Mouse (Mus musculus): ENCODE data around the gene Srr. TPM values are rescaled to one million over a fixed set of nuclear protein-coding genes. Genes with fewer than 3 reads are reported as not detected.

Srr gene
- total and polyA plus RNA-seq, 2 experiments from 2014 or later = 36.4 to 41.8 TPM

- TF ChIP-seq CTCF (IDR thresholded peaks at IDR 0.05; ENCODE audit: low read depth) = no peak
- 1% methylated on average over 9 of the region's 9 CpGs for WGBS
- Histone ChIP-seq H3K27ac (peak overlapping the region; percentile 78), H3K4me1 (ENCODE audit: insufficient read depth, low read length) (peaks cover 13% of the 10 kb centered on the region), H3K27me3 (ENCODE audit: insufficient read depth, low read length) (no peaks in the 10 kb centered on the region), H3K4me2 (ENCODE audit: low read depth, low read length) (peak overlapping the region; percentile 44), H3K36me3 (ENCODE audit: insufficient read depth, low read length) (no peaks in the 10 kb centered on the region), H3K4me3 (ENCODE audit: low read length) (no peak overlapping the region), H3K9ac (replicated peaks; ENCODE audit: low read length) (no peak overlapping the region), H3K9me3 (ENCODE audit: low read length) (no peaks in the 10 kb centered on the region)
- peak; percentile 93 for ATAC-seq
- peak; percentile 87 for DNase-seq (ENCODE audit: low spot score)
Measured at GRCm38 (mm10) chr11:74876801-74877200, 48.9 kb downstream of the Srr start.

GRCm38 (mm10) chr11:74874630-74875029, 51.1 kb downstream of the Srr start:
- H3K4me2 ChIP-seq (ENCODE audit: low read depth, low read length) = no peak overlapping the region
- WGBS = 55% methylated on average over 3 of the region's 3 CpGs
- no peak overlapping the region for H3K4me3 ChIP-seq (ENCODE audit: low read length)
- ATAC-seq (no peak), DNase-seq (ENCODE audit: low spot score) (no peak)
- H3K9ac ChIP-seq (replicated peaks; ENCODE audit: low read length) = no peak overlapping the region
- no peaks in the 10 kb centered on the region for H3K9me3 ChIP-seq (ENCODE audit: low read length)
- no peak overlapping the region for H3K27ac ChIP-seq
- no peaks in the 10 kb centered on the region for H3K27me3 ChIP-seq (ENCODE audit: insufficient read depth, low read length)
- H3K4me1 ChIP-seq (ENCODE audit: insufficient read depth, low read length) = peaks cover 14% of the 10 kb centered on the region
- no peaks in the 10 kb centered on the region for H3K36me3 ChIP-seq (ENCODE audit: insufficient read depth, low read length)
- no peak for TF ChIP-seq CTCF (IDR thresholded peaks at IDR 0.05; ENCODE audit: low read depth)

- Histone ChIP-seq H3K9ac (replicated peaks; ENCODE audit: low read length) (no peak overlapping the region), H3K4me2 (ENCODE audit: low read depth, low read length) (no peak overlapping the region), H3K4me3 (ENCODE audit: low read length) (no peak overlapping the region), H3K36me3 (ENCODE audit: insufficient read depth, low read length) (peaks cover 11% of the 10 kb centered on the region; the same call in 1 of the 2 replicates), H3K27me3 (ENCODE audit: insufficient read depth, low read length) (no peaks in the 10 kb centered on the region), H3K27ac (peak overlapping the region; percentile 42; the same call in 1 of the 2 replicates), H3K9me3 (ENCODE audit: low read length) (no peaks in the 10 kb centered on the region), H3K4me1 (ENCODE audit: insufficient read depth, low read length) (peaks cover 13% of the 10 kb centered on the region)
- WGBS = 10% methylated on average over 12 of the region's 12 CpGs
- ATAC-seq = no peak
- peak; percentile 63 for DNase-seq (ENCODE audit: low spot score)
- peak; percentile 49 for TF ChIP-seq CTCF (IDR thresholded peaks at IDR 0.05; ENCODE audit: low read depth)
Measured at GRCm38 (mm10) chr11:74870991-74871622, 54.6 kb downstream of the Srr start.

GRCm38 (mm10) chr11:74870544-74870943, 55.2 kb downstream of the Srr start:
- DNase-seq (ENCODE audit: low spot score) (no peak), ATAC-seq (no peak)
- H3K36me3 ChIP-seq (ENCODE audit: insufficient read depth, low read length) = peaks cover 11% of the 10 kb centered on the region; the same call in 1 of the 2 replicates
- no peaks in the 10 kb centered on the region for H3K27me3 ChIP-seq (ENCODE audit: insufficient read depth, low read length)
- no peaks in the 10 kb centered on the region for H3K9me3 ChIP-seq (ENCODE audit: low read length)
- peaks cover 11% of the 10 kb centered on the region for H3K4me1 ChIP-seq (ENCODE audit: insufficient read depth, low read length)
- H3K4me3 ChIP-seq (ENCODE audit: low read length) = no peak overlapping the region
- H3K27ac ChIP-seq = 0 out of 2 replicates have a peak overlapping the region, but pooled peaks have one; percentile 16
- H3K9ac ChIP-seq (replicated peaks; ENCODE audit: low read length) = no peak overlapping the region
- WGBS = 72% methylated on average over 4 of the region's 4 CpGs
- no peak overlapping the region for H3K4me2 ChIP-seq (ENCODE audit: low read depth, low read length)
- no peak for TF ChIP-seq CTCF (IDR thresholded peaks at IDR 0.05; ENCODE audit: low read depth)

GRCm38 (mm10) chr11:74869603-74870002, 56.1 kb downstream of the Srr start:
- Histone ChIP-seq H3K27ac (peak overlapping the region; percentile 16; the same call in 1 of the 2 replicates), H3K4me2 (ENCODE audit: low read depth, low read length) (no peak overlapping the region), H3K27me3 (ENCODE audit: insufficient read depth, low read length) (no peaks in the 10 kb centered on the region), H3K9ac (replicated peaks; ENCODE audit: low read length) (no peak overlapping the region), H3K9me3 (ENCODE audit: low read length) (no peaks in the 10 kb centered on the region), H3K4me3 (ENCODE audit: low read length) (no peak overlapping the region), H3K36me3 (ENCODE audit: insufficient read depth, low read length) (peaks cover 19% of the 10 kb centered on the region; the same call in 1 of the 2 replicates), H3K4me1 (ENCODE audit: insufficient read depth, low read length) (peaks cover 11% of the 10 kb centered on the region)
- peak; percentile 22 for DNase-seq (ENCODE audit: low spot score)
- TF ChIP-seq CTCF (IDR thresholded peaks at IDR 0.05; ENCODE audit: low read depth) = no peak
- no peak for ATAC-seq
- WGBS = 69% methylated on average over 6 of the region's 6 CpGs

GRCm38 (mm10) chr11:74868046-74868760, 57.5 kb downstream of the Srr start:
- WGBS = 76% methylated on average over 13 of the region's 13 CpGs
- Histone ChIP-seq H3K9ac (replicated peaks; ENCODE audit: low read length) (no peak overlapping the region), H3K36me3 (ENCODE audit: insufficient read depth, low read length) (peaks cover 25% of the 10 kb centered on the region; the same call in 1 of the 2 replicates), H3K4me2 (ENCODE audit: low read depth, low read length) (no peak overlapping the region), H3K27ac (no peak overlapping the region), H3K4me3 (ENCODE audit: low read length) (no peak overlapping the region), H3K27me3 (ENCODE audit: insufficient read depth, low read length) (no peaks in the 10 kb centered on the region), H3K9me3 (ENCODE audit: low read length) (no peaks in the 10 kb centered on the region), H3K4me1 (ENCODE audit: insufficient read depth, low read length) (peaks cover 11% of the 10 kb centered on the region)
- ATAC-seq = no peak
- DNase-seq (ENCODE audit: low spot score) = no peak
- no peak for TF ChIP-seq CTCF (IDR thresholded peaks at IDR 0.05; ENCODE audit: low read depth)
